Mouse (Mus musculus): ENCODE results near the gene 4930455H04Rik.

GRCm38 (mm10) chr3:116921535-116921934 lies 46.5 kb upstream of the 4930455H04Rik start:
- no peak for TF ChIP-seq CTCF (IDR thresholded peaks at IDR 0.05; ENCODE audit: insufficient read depth, low read length)
- TF ChIP-seq POLR2A (IDR thresholded peaks at IDR 0.05; ENCODE audit: borderline replicate concordance, extremely low read depth, low read depth, low read length) = no peak
